Mouse (Mus musculus) megakaryocyte, embryonic 14.5 days (primary cell): ENCODE data around the gene Apoa2.

Experiments used
- FLI1 ChIP-seq: IDR thresholded peaks from 2 replicates; pipeline ENCODE4 v1.6.1; 2012; ENCODE audit warnings: low read length, inconsistent platforms, mixed read lengths
- GATA1 ChIP-seq: IDR thresholded peaks from 3 replicates; pipeline ENCODE4 v1.6.1; 2012; ENCODE audit warnings: mixed read lengths, low read length, inconsistent platforms, borderline replicate concordance

GRCm38 (mm10) chr1:171203471-171204248 is 21.2 kb upstream of the Apoa2 start:
- TF ChIP-seq GATA1 (no peak), FLI1 (no peak)
